Mouse (Mus musculus): Measurements from ENCODE around the gene Fmn2.

Gene Fmn2

GRCm38 (mm10) chr1:174836861-174837260 is 335.2 kb downstream of the Fmn2 start:
- DNase-seq, result no peak

GRCm38 (mm10) chr1:174844786-174845185 is 343.2 kb downstream of the Fmn2 start:
- DNase-seq, result no peak

DNA sequence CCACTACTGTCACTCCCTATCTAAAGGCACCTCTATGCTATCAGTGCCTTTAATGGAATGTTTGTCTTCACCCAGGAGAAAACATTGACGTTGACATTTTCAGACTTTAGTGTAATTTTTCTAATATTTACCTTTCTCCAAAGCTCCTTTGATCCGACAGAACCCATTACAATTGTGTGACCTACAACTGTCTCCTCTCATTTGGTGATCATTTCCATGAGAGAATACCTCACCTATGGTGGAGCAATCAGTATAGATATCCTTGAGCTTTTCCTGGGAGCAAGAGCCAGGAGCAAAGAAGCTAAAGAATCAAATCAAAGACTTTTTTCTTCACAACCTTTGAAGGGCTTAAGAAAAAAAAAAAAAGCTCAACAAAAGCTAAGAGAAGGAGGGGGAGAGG is 354.6 kb downstream of the Fmn2 start:
- no peak for DNase-seq

DNA sequence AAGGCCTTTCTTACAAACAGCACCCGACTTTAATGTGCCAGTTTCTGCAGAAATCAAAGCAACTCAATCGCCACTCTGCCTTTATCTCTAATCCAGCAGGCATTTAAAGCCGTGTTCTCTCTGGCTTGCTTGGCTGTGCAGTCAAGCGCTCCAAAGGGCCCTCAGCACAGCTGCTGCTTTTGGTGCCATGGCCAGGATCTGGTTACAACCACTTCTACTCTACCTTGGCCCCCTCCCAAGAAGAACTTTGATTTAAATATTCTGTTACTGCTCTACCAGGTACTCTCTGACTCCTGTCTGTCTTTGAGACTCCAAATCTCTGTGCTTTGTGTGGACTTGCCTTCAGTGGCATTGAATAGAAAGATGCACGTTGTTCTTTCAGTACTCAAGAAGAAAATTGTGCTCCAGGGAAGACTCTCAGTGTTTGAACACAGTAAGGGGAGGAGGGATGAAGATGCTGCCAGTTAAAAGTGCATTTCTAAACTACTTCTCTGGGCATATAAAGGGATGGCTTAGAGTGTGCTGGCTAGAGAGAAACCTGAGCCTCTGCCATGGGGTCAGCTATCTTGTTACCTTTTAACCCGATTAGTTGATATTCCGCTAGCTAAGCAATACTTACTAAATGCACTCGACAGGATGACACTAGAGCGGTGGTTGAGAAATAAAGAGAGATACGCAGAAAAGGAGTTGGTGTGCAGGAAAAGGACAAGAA is 358.9 kb downstream of the Fmn2 start:
- peak; percentile 48 for DNase-seq

Measured in kidney, postnatal 10 days (tissue).